Mouse (Mus musculus): ENCODE results near the gene Flot1. TPM values are rescaled to one million over a fixed set of nuclear protein-coding genes. Genes with fewer than 3 reads are reported as not detected.
A peak's percentile ranks its signal among the peaks of the same experiment; 100 is the strongest.

Flot1 gene
- polyA plus RNA-seq, 1 experiment from 2014 or later: 59.9 TPM

GRCm38 (mm10) chr17:35814678-35815077 is 8.4 kb upstream of the Flot1 start:
- ATAC-seq (ENCODE audit: low FRiP score, low TSS enrichment): no peak
- Histone ChIP-seq H3K9ac (replicated peaks; ENCODE audit: low read length) (no peak overlapping the region), H3K27ac (replicated peaks; ENCODE audit: low read depth, low read length) (no peak overlapping the region), H3K36me3 (ENCODE audit: control insufficient read depth, insufficient read depth, low read length) (no peaks in the 10 kb centered on the region), H3K9me3 (ENCODE audit: control insufficient read depth, low read length) (no peaks in the 10 kb centered on the region), H3K4me2 (ENCODE audit: low read length) (no peak overlapping the region), H3K27me3 (ENCODE audit: control insufficient read depth, insufficient read depth, low read length) (no peaks in the 10 kb centered on the region), H3K4me1 (ENCODE audit: control insufficient read depth, insufficient read depth, low read length) (no peaks in the 10 kb centered on the region), H3K4me3 (replicated peaks; ENCODE audit: low read depth, low read length) (no peak overlapping the region)
- 73% methylated on average over 6 of the region's 6 CpGs for WGBS
- DNase-seq: no peak

GRCm38 (mm10) chr17:35815836-35816235 is 7.2 kb upstream of the Flot1 start:
- no peak overlapping the region for H3K4me3 ChIP-seq (replicated peaks; ENCODE audit: low read depth, low read length)
- H3K27ac ChIP-seq (replicated peaks; ENCODE audit: low read depth, low read length): no peak overlapping the region
- 0 out of 2 replicates have a peak, but pooled peaks cover 4% of the 10 kb centered on the region for H3K27me3 ChIP-seq (ENCODE audit: control insufficient read depth, insufficient read depth, low read length)
- no peak for DNase-seq
- H3K4me2 ChIP-seq (ENCODE audit: low read length): no peak overlapping the region
- H3K9me3 ChIP-seq (ENCODE audit: control insufficient read depth, low read length): no peaks in the 10 kb centered on the region
- H3K36me3 ChIP-seq (ENCODE audit: control insufficient read depth, insufficient read depth, low read length): no peaks in the 10 kb centered on the region
- peaks cover under 1% of the 10 kb centered on the region; the same call in 1 of the 2 replicates for H3K4me1 ChIP-seq (ENCODE audit: control insufficient read depth, insufficient read depth, low read length)
- WGBS: 61% methylated on average over 7 of the region's 7 CpGs
- no peak for ATAC-seq (ENCODE audit: low FRiP score, low TSS enrichment)
- no peak overlapping the region for H3K9ac ChIP-seq (replicated peaks; ENCODE audit: low read length)

- no peak for DNase-seq
- Histone ChIP-seq H3K4me1 (ENCODE audit: control insufficient read depth, insufficient read depth, low read length) (peaks cover 9% of the 10 kb centered on the region), H3K27ac (replicated peaks; ENCODE audit: low read depth, low read length) (no peak overlapping the region), H3K9me3 (ENCODE audit: control insufficient read depth, low read length) (no peaks in the 10 kb centered on the region), H3K4me3 (replicated peaks; ENCODE audit: low read depth, low read length) (no peak overlapping the region), H3K4me2 (ENCODE audit: low read length) (no peak overlapping the region), H3K9ac (replicated peaks; ENCODE audit: low read length) (no peak overlapping the region), H3K27me3 (ENCODE audit: control insufficient read depth, insufficient read depth, low read length) (0 out of 2 replicates have a peak, but pooled peaks cover 4% of the 10 kb centered on the region), H3K36me3 (ENCODE audit: control insufficient read depth, insufficient read depth, low read length) (no peaks in the 10 kb centered on the region)
- ATAC-seq (ENCODE audit: low FRiP score, low TSS enrichment): no peak
- WGBS: 39% methylated on average over 12 of the region's 14 CpGs
Observed at GRCm38 (mm10) chr17:35816686-35817085, 6.3 kb upstream of the Flot1 start.

GRCm38 (mm10) chr17:35817226-35817625 is 5.8 kb upstream of the Flot1 start:
- H3K4me2 ChIP-seq (ENCODE audit: low read length): no peak overlapping the region
- H3K4me1 ChIP-seq (ENCODE audit: control insufficient read depth, insufficient read depth, low read length): peaks cover 14% of the 10 kb centered on the region
- no peak overlapping the region for H3K9ac ChIP-seq (replicated peaks; ENCODE audit: low read length)
- H3K9me3 ChIP-seq (ENCODE audit: control insufficient read depth, low read length): no peaks in the 10 kb centered on the region
- 56% methylated on average over 10 of the region's 10 CpGs for WGBS
- H3K36me3 ChIP-seq (ENCODE audit: control insufficient read depth, insufficient read depth, low read length): no peaks in the 10 kb centered on the region
- 0 out of 2 replicates have a peak, but pooled peaks cover 4% of the 10 kb centered on the region for H3K27me3 ChIP-seq (ENCODE audit: control insufficient read depth, insufficient read depth, low read length)
- H3K27ac ChIP-seq (replicated peaks; ENCODE audit: low read depth, low read length): no peak overlapping the region
- ATAC-seq (ENCODE audit: low FRiP score, low TSS enrichment): no peak
- H3K4me3 ChIP-seq (replicated peaks; ENCODE audit: low read depth, low read length): no peak overlapping the region
- no peak for DNase-seq

- H3K27ac ChIP-seq (replicated peaks; ENCODE audit: low read depth, low read length): no peak overlapping the region
- ATAC-seq (ENCODE audit: low FRiP score, low TSS enrichment): no peak
- no peak overlapping the region for H3K4me2 ChIP-seq (ENCODE audit: low read length)
- H3K4me1 ChIP-seq (ENCODE audit: control insufficient read depth, insufficient read depth, low read length): peaks cover 24% of the 10 kb centered on the region
- WGBS: 85% methylated on average over 5 of the region's 5 CpGs
- H3K27me3 ChIP-seq (ENCODE audit: control insufficient read depth, insufficient read depth, low read length): 0 out of 2 replicates have a peak, but pooled peaks cover 4% of the 10 kb centered on the region
- DNase-seq: no peak
- H3K36me3 ChIP-seq (ENCODE audit: control insufficient read depth, insufficient read depth, low read length): no peaks in the 10 kb centered on the region
- no peak overlapping the region for H3K9ac ChIP-seq (replicated peaks; ENCODE audit: low read length)
- H3K4me3 ChIP-seq (replicated peaks; ENCODE audit: low read depth, low read length): no peak overlapping the region
- no peaks in the 10 kb centered on the region for H3K9me3 ChIP-seq (ENCODE audit: control insufficient read depth, low read length)
Observed at GRCm38 (mm10) chr17:35820111-35820510, 2.9 kb upstream of the Flot1 start.

GRCm38 (mm10) chr17:35821439-35822430 is 1.3 kb upstream of the Flot1 start, which contains the start of gene Ier3:
TSS of gene Ier3 (plus strand) at chr17:35821684.
- ATAC-seq (ENCODE audit: low FRiP score, low TSS enrichment) (no peak), DNase-seq (peak; percentile 73)
- Histone ChIP-seq H3K9me3 (ENCODE audit: control insufficient read depth, low read length) (no peaks in the 10 kb centered on the region), H3K27ac (replicated peaks; ENCODE audit: low read depth, low read length) (0 out of 2 replicates have a peak within 1 kb of the TSS, but pooled peaks have one; percentile 83), H3K4me3 (replicated peaks; ENCODE audit: low read depth, low read length) (peak within 1 kb of the TSS; percentile 66), H3K4me2 (ENCODE audit: low read length) (peak within 1 kb of the TSS; percentile 75), H3K27me3 (ENCODE audit: control insufficient read depth, insufficient read depth, low read length) (0 out of 2 replicates have a peak, but pooled peaks cover 4% of the 10 kb centered on the region), H3K9ac (replicated peaks; ENCODE audit: low read length) (peak within 1 kb of the TSS; percentile 69), H3K4me1 (ENCODE audit: control insufficient read depth, insufficient read depth, low read length) (peaks cover 24% of the 10 kb centered on the region), H3K36me3 (ENCODE audit: control insufficient read depth, insufficient read depth, low read length) (peaks cover 16% of the 10 kb centered on the region)
- under 1% methylated on average over 62 of the region's 62 CpGs for WGBS

GRCm38 (mm10) chr17:35822564-35822963 is 466 bp upstream of the Flot1 start:
- Histone ChIP-seq H3K4me1 (ENCODE audit: control insufficient read depth, insufficient read depth, low read length) (peaks cover 24% of the 10 kb centered on the region), H3K4me3 (replicated peaks; ENCODE audit: low read depth, low read length) (peak overlapping the region; percentile 66), H3K9me3 (ENCODE audit: control insufficient read depth, low read length) (no peaks in the 10 kb centered on the region), H3K36me3 (ENCODE audit: control insufficient read depth, insufficient read depth, low read length) (peaks cover 23% of the 10 kb centered on the region), H3K27ac (replicated peaks; ENCODE audit: low read depth, low read length) (peak overlapping the region; percentile 83), H3K27me3 (ENCODE audit: control insufficient read depth, insufficient read depth, low read length) (0 out of 2 replicates have a peak, but pooled peaks cover 4% of the 10 kb centered on the region), H3K4me2 (ENCODE audit: low read length) (peak overlapping the region; percentile 75), H3K9ac (replicated peaks; ENCODE audit: low read length) (peak overlapping the region; percentile 69; the same call in 1 of the 2 replicates)
- ATAC-seq (ENCODE audit: low FRiP score, low TSS enrichment) (peak; percentile 38), DNase-seq (peak; percentile 70)
- 1% methylated on average over 11 of the region's 11 CpGs for WGBS

- ATAC-seq (ENCODE audit: low FRiP score, low TSS enrichment): no peak
- peak overlapping the region; percentile 66 for H3K4me3 ChIP-seq (replicated peaks; ENCODE audit: low read depth, low read length)
Observed at GRCm38 (mm10) chr17:35824402-35824801, 1.4 kb downstream of the Flot1 start.

More at GRCm38 (mm10) chr17:35824402-35824801, 1.4 kb downstream of the Flot1 start:
- no peaks in the 10 kb centered on the region for H3K9me3 ChIP-seq (ENCODE audit: control insufficient read depth, low read length)
- H3K4me1 ChIP-seq (ENCODE audit: control insufficient read depth, insufficient read depth, low read length): peaks cover 24% of the 10 kb centered on the region
- H3K4me2 ChIP-seq (ENCODE audit: low read length): peak overlapping the region; percentile 75
- H3K27me3 ChIP-seq (ENCODE audit: control insufficient read depth, insufficient read depth, low read length): 0 out of 2 replicates have a peak, but pooled peaks cover 4% of the 10 kb centered on the region
- no peak for DNase-seq
- H3K36me3 ChIP-seq (ENCODE audit: control insufficient read depth, insufficient read depth, low read length): peaks cover 35% of the 10 kb centered on the region
- WGBS: 69% methylated on average over 7 of the region's 7 CpGs
- no peak overlapping the region for H3K27ac ChIP-seq (replicated peaks; ENCODE audit: low read depth, low read length)
- 0 out of 2 replicates have a peak overlapping the region, but pooled peaks have one; percentile 10 for H3K9ac ChIP-seq (replicated peaks; ENCODE audit: low read length)
